Mouse (Mus musculus) hindbrain, embryonic 15.5 days (tissue): ENCODE measurements around the gene Man1b1. TPM values are rescaled to one million over a fixed set of nuclear protein-coding genes. Genes with fewer than 3 reads are reported as not detected.

Source experiments
- ATAC-seq: fragments of 200-750 bp; cut with Nextera tagmentation; 2 replicates; pipeline ENCODE4 v1.8.0; 2017; ENCODE audit warnings: low read depth, moderate number of reproducible peaks, moderate TSS enrichment; ENCODE audit not compliant: low FRiP score
- H3K27ac ChIP-seq: fragments of 300-500 bp; sonication (generic); replicated peaks from 2 replicates; pipeline ENCODE4 v1.5.1; 2015; ENCODE audit warnings: mild to moderate bottlenecking, inconsistent platforms
- H3K27me3 ChIP-seq: fragments of 300-500 bp; sonication (generic); 2 replicates; pipeline ENCODE4 v1.6.1; 2015; ENCODE audit warnings: control low read depth, inconsistent platforms
- H3K36me3 ChIP-seq: fragments of 300-500 bp; sonication (generic); 2 replicates; pipeline ENCODE4 v1.6.1; 2015; ENCODE audit warnings: control low read depth, inconsistent platforms
- H3K4me1 ChIP-seq: fragments of 300-500 bp; sonication (generic); replicated peaks from 2 replicates; pipeline ENCODE4 v1.6.1; 2015; ENCODE audit warnings: control low read depth, inconsistent platforms
- H3K4me2 ChIP-seq: fragments of 300-500 bp; sonication (generic); 2 replicates; pipeline ENCODE4 v1.6.1; 2015; ENCODE audit warnings: moderate library complexity, mild to moderate bottlenecking, inconsistent platforms
- H3K4me3 ChIP-seq: fragments of 300-500 bp; sonication (generic); 2 replicates; pipeline ENCODE4 v1.5.1; 2015; ENCODE audit warnings: mild to moderate bottlenecking, inconsistent platforms
- H3K9ac ChIP-seq: fragments of 300-500 bp; sonication (generic); 2 replicates; pipeline ENCODE4 v1.6.1; 2015; ENCODE audit warnings: inconsistent platforms
- H3K9me3 ChIP-seq: fragments of 300-500 bp; sonication (generic); 2 replicates; pipeline ENCODE4 v1.6.1; 2016; ENCODE audit warnings: control low read depth, inconsistent platforms
- WGBS: fragments of 180-500 bp; shearing (Covaris S2); methylation state at CpG from one replicate; pipeline ENCODE4 v1.1.7; 2015; 5-methylcytosine and 5-hydroxymethylcytosine counted together
- polyA plus RNA-seq: library from polyadenylated mRNA; unstranded; fragments of >200 nt; fragmentation: Nextera tagmentation; extraction: Ambion mirVana; gene quantifications from 2 replicates; pipeline ENCODE4 v1.2.1, GENCODE M21; 2015

Gene Man1b1
- polyA plus RNA-seq, 1 experiment from 2014 or later, result 45.2 TPM

- peaks cover 35% of the 10 kb centered on the region for H3K36me3 ChIP-seq
- H3K27ac ChIP-seq, result no peak overlapping the region
- no peak overlapping the region for H3K4me2 ChIP-seq
- no peak for ATAC-seq
- 91% methylated on average over 6 of the region's 6 CpGs for WGBS
- no peaks in the 10 kb centered on the region for H3K9me3 ChIP-seq
- H3K4me3 ChIP-seq, result no peak overlapping the region
- H3K27me3 ChIP-seq, result no peaks in the 10 kb centered on the region
- H3K9ac ChIP-seq, result no peak overlapping the region
- peaks cover 24% of the 10 kb centered on the region for H3K4me1 ChIP-seq
Measured at GRCm38 (mm10) chr2:25354211-25354610, 22.1 kb downstream of the Man1b1 start.

- 38% methylated on average over 18 of the region's 18 CpGs for WGBS
- Histone ChIP-seq H3K4me3 (peak overlapping the region; percentile 50), H3K27ac (no peak overlapping the region), H3K27me3 (no peaks in the 10 kb centered on the region), H3K4me1 (peaks cover 24% of the 10 kb centered on the region), H3K4me2 (peak overlapping the region; percentile 98), H3K9ac (peak overlapping the region; percentile 65), H3K36me3 (peaks cover 22% of the 10 kb centered on the region), H3K9me3 (no peaks in the 10 kb centered on the region)
- peak; percentile 14; the same call in 1 of the 2 replicates for ATAC-seq
Measured at GRCm38 (mm10) chr2:25355419-25356066, 23.4 kb downstream of the Man1b1 start.

GRCm38 (mm10) chr2:25356208-25357079 is 24.3 kb downstream of the Man1b1 start, which contains the start of gene Dpp7:
TSS of gene Dpp7 (minus strand) at chr2:25356359.
- Histone ChIP-seq H3K4me1 (peaks cover 24% of the 10 kb centered on the region), H3K9me3 (no peaks in the 10 kb centered on the region), H3K4me2 (peak within 1 kb of the TSS; percentile 98), H3K36me3 (peaks cover 13% of the 10 kb centered on the region), H3K27ac (no peak within 1 kb of the TSS), H3K9ac (peak within 1 kb of the TSS; percentile 65), H3K27me3 (no peaks in the 10 kb centered on the region), H3K4me3 (peak within 1 kb of the TSS; percentile 50)
- 2% methylated on average over 13 of the region's 13 CpGs for WGBS
- ATAC-seq, result peak; percentile 88

DNA sequence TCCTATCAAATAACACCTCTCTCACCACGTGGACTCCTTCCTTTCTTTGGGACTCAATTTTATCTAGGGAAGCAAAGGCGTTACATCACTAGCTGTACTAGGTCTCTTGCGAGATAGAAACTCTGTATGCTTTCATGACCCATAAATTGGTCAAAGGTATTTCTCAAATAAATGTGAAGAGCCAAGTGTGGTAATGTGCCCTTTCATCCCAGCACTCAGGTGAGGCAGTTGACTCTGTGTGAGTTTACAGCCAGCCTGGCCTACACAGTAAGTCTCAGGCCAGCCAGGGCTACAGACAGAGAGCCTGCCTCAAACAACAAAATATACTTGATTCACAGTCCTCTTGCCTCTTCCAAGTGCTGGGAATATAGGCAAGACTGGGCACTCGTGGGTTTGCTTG is 27.7 kb downstream of the Man1b1 start:
- peaks cover 24% of the 10 kb centered on the region for H3K4me1 ChIP-seq
- no peak overlapping the region for H3K4me2 ChIP-seq
- H3K9me3 ChIP-seq, result no peaks in the 10 kb centered on the region
- no peaks in the 10 kb centered on the region for H3K36me3 ChIP-seq
- ATAC-seq, result no peak
- H3K4me3 ChIP-seq, result no peak overlapping the region
- WGBS, result 83% methylated on average over 4 of the region's 4 CpGs
- no peak overlapping the region for H3K27ac ChIP-seq
- H3K9ac ChIP-seq, result no peak overlapping the region
- peaks cover 21% of the 10 kb centered on the region for H3K27me3 ChIP-seq

DNA sequence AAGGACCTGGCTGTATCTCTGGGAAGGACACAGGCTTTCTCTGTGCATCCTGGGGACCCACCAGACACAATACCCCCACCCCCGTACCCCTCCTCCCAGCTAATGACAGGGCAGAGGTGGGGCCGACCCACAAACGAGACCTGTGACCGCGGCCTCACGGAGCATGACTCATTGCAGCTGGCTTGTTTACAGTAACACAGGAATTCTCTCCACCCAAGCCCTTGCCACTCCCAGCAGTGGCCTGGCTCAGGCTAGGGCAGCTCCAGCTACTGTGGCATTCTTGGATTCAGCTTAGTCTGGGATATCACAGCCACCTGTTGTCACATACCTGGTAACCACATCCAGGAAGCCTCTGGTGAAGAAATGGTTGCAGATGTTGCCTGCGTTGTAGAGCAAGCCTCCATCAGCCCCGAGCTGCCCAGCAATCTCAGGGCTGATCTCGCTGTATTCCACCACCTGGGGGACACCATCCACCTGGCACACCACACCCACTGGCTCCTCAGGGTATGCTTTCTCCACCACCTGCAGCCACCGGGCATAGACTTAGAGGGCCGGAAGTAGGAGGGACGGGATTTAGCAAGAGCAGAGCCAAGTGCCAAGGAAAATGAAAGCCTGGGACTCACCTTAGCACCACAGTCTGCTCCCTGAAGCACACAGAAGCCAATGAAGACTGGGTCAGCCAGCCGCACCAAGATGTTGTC is 31.5 kb downstream of the Man1b1 start:
- 72% methylated on average over 13 of the region's 13 CpGs for WGBS
- no peak overlapping the region for H3K4me2 ChIP-seq
- no peaks in the 10 kb centered on the region for H3K9me3 ChIP-seq
- no peak overlapping the region for H3K27ac ChIP-seq
- peaks cover 12% of the 10 kb centered on the region for H3K4me1 ChIP-seq
- ATAC-seq, result no peak
- H3K27me3 ChIP-seq, result peaks cover 33% of the 10 kb centered on the region
- H3K36me3 ChIP-seq, result no peaks in the 10 kb centered on the region
- H3K4me3 ChIP-seq, result no peak overlapping the region
- H3K9ac ChIP-seq, result no peak overlapping the region

DNA sequence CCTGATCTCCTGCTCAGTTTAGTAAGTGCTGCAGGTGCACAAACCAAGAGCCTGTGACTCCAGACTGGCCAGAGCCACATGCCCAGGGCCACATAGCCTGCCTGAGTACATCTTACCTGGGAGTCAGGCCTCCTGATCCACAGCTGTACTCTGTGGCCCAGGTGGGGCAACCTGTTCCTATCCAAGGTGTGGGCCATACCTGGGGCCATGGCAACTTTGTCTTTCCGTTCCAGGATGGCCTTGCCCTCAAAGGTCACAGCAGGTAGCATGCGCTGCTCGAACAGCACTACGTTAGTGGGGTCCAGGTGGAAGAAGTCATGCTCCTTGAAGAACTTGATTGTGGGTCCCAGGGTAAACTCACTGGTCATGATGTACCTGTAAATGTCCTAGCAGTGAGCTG is 32.2 kb downstream of the Man1b1 start:
- Histone ChIP-seq H3K4me2 (peak overlapping the region; percentile 99; the same call in 1 of the 2 replicates), H3K9me3 (no peaks in the 10 kb centered on the region), H3K27ac (no peak overlapping the region), H3K4me1 (peaks cover 12% of the 10 kb centered on the region), H3K27me3 (peaks cover 33% of the 10 kb centered on the region), H3K4me3 (no peak overlapping the region), H3K36me3 (no peaks in the 10 kb centered on the region), H3K9ac (no peak overlapping the region)
- WGBS, result 90% methylated on average over 4 of the region's 4 CpGs
- no peak for ATAC-seq

DNA sequence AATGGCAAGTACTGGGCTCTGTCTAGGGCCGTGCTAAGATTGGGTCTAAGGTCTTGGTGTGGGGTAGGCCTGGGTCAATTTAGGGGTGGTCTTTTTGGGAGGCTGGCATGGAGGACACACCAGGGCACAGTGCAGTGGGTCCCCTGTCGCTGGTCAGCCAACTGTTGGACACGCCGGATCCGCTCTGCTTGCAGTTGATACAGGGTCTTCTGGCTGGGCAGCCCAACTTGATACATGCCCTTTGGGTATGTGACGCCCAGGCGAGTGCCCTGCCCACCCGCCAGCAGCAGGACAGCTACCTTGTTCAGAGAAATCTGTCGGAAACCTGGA is 32.6 kb downstream of the Man1b1 start:
- H3K4me3 ChIP-seq, result peak overlapping the region; percentile 59
- H3K4me1 ChIP-seq, result peaks cover 12% of the 10 kb centered on the region
- H3K27ac ChIP-seq, result no peak overlapping the region
- H3K27me3 ChIP-seq, result peaks cover 33% of the 10 kb centered on the region
- H3K9me3 ChIP-seq, result no peaks in the 10 kb centered on the region
- H3K4me2 ChIP-seq, result peak overlapping the region; percentile 99
- no peaks in the 10 kb centered on the region for H3K36me3 ChIP-seq
- 0 out of 2 replicates have a peak overlapping the region, but pooled peaks have one; percentile 64 for H3K9ac ChIP-seq
- 33% methylated on average over 9 of the region's 9 CpGs for WGBS
- 0 out of 2 replicates have a peak, but pooled peaks have one; percentile 31 for ATAC-seq

GRCm38 (mm10) chr2:25365091-25365761 is 33.1 kb downstream of the Man1b1 start, which contains the start of gene Uap1l1:
TSS of gene Uap1l1 (minus strand) at chr2:25365682.
- H3K9me3 ChIP-seq, result no peaks in the 10 kb centered on the region
- WGBS, result under 1% methylated on average over 54 of the region's 54 CpGs
- H3K27me3 ChIP-seq, result peaks cover 33% of the 10 kb centered on the region
- no peak within 1 kb of the TSS for H3K27ac ChIP-seq
- H3K4me1 ChIP-seq, result peaks cover 12% of the 10 kb centered on the region
- ATAC-seq, result peak; percentile 83
- peak within 1 kb of the TSS; percentile 99 for H3K4me2 ChIP-seq
- H3K36me3 ChIP-seq, result no peaks in the 10 kb centered on the region
- H3K9ac ChIP-seq, result peak within 1 kb of the TSS; percentile 64
- peak within 1 kb of the TSS; percentile 59 for H3K4me3 ChIP-seq

- no peak overlapping the region for H3K9ac ChIP-seq
- H3K9me3 ChIP-seq, result no peaks in the 10 kb centered on the region
- H3K4me3 ChIP-seq, result no peak overlapping the region
- no peaks in the 10 kb centered on the region for H3K36me3 ChIP-seq
- peaks cover 18% of the 10 kb centered on the region for H3K27me3 ChIP-seq
- H3K4me2 ChIP-seq, result no peak overlapping the region
- peaks cover 27% of the 10 kb centered on the region for H3K4me1 ChIP-seq
- ATAC-seq, result no peak
- H3K27ac ChIP-seq, result no peak overlapping the region
- WGBS, result 88% methylated on average over 3 of the region's 3 CpGs
Measured at GRCm38 (mm10) chr2:25369996-25370395, 37.9 kb downstream of the Man1b1 start.

GRCm38 (mm10) chr2:25371764-25372643 is 39.9 kb downstream of the Man1b1 start, which contains the start of gene Sapcd2:
TSS of gene Sapcd2 (plus strand) at chr2:25372321.
- no peaks in the 10 kb centered on the region for H3K9me3 ChIP-seq
- under 1% methylated on average over 65 of the region's 65 CpGs for WGBS
- peaks cover 10% of the 10 kb centered on the region; the same call in 1 of the 2 replicates for H3K27me3 ChIP-seq
- H3K4me3 ChIP-seq, result peak within 1 kb of the TSS; percentile 74
- H3K4me2 ChIP-seq, result peak within 1 kb of the TSS; percentile 99
- no peaks in the 10 kb centered on the region for H3K36me3 ChIP-seq
- H3K27ac ChIP-seq, result peak within 1 kb of the TSS; percentile 66
- peak within 1 kb of the TSS; percentile 60 for H3K9ac ChIP-seq
- ATAC-seq, result peak; percentile 93
- H3K4me1 ChIP-seq, result peaks cover 19% of the 10 kb centered on the region
